Mouse (Mus musculus) kidney, postnatal 36 days (tissue): ENCODE data around the gene Car2.

Experiments used
- DNase-seq, 2 experiments: peaks; one replicate each; pipeline ENCODE4 v3.0.0; 2021 to 2022; ENCODE audit warnings: mixed read lengths in 2 of 2

Gene Car2

DNA sequence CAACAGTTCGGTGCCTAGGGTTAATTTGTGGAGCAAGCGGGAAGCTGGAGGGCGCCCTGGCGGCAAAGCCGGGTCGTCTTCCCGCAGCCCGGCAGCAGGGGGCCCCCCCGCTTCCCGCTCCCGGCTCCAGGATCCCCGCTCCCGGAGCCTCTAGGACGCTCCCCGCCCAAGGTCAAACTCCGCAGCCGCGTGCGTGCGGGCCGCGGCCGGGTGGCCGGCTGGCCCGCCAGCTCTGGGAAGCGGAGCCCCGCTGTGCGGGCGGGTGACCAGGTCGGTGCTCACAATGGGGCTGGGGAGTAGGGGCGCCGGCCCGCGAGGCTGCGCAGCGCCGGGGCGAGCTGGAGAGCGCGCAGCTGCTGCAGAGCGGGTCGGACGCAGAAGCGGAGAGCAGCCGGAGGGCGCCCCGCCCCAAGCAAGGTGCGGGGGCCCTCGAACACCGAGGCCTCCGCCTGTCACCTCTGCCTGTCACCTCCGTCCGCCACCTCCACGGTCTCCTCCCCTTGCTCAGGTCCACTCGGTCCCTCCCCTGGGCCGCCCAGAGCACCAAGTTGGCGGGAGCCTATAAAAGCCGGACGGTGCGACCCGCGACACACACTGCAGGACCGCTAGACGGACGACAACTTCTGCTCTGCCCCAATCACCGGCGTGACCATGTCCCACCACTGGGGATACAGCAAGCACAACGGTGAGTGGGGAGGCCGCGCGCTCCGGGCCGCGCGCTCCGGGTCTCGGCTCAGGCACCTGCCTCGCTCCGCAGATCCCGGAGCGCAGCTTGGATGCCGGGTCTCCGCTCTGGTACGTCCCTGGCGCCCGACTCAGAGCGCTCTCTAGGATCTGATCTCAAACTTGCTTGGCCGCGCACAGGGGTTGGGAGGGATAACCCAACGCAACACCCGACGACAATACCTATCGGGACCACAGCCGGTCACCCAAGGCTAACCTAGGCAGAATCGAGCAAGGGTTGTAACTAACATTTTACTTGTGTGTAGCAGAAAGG is at the start of gene Car2:
Car2 (plus strand) TSS at position 172 of the 997 bp plus-strand sequence.
- DNase-seq: peak; percentile 80 to 91

DNA sequence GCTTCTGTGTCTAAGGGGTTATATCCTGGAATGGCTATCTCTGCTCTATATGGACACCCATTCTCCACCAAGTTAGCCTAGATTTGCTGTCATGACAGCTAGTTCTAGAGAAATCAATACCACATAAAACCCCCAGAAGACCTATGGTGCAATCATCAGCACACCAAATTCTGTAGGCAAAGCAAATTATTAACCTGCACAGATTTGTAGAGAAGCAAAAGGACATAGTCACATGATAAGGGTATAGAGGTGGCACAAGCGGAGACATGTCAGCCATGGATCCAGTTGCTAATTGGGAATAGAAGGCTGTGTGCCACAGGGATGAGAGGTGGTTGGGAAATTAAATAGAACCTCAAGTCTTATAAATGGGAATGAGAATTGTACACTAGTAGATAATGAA is 47.1 kb upstream of the Car2 start:
- no peak for DNase-seq

DNA sequence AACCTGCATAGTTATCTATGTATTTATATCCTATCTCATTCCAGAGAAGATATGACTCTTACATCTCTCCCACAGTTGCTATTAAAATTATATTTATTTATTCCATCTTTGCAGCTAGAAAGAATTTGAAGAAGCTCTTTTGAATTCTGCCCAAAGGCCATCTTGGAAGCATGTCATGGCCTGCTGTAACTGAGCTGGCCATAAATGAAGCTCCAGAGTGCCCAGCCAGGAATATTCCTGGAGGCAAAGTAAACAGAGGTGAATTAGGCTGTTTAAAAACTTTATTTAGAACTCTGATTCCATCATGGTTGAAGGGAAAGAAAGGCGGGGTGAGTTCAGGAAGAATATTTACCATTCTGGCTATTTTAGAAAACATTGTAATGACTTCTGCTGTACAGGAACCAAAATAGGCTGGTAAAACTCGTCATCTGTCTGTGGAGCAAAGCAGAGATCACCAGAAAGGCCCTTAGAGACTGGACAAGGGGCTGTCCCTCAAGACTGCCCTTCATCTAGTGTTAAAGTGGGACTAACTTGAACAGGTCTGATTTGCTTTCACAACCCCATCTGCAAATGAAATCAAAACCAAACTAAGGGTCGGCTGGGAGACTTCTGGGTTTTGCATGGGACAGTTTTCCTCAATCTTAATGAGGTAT is 46.5 kb upstream of the Car2 start:
- no peak for DNase-seq

DNA sequence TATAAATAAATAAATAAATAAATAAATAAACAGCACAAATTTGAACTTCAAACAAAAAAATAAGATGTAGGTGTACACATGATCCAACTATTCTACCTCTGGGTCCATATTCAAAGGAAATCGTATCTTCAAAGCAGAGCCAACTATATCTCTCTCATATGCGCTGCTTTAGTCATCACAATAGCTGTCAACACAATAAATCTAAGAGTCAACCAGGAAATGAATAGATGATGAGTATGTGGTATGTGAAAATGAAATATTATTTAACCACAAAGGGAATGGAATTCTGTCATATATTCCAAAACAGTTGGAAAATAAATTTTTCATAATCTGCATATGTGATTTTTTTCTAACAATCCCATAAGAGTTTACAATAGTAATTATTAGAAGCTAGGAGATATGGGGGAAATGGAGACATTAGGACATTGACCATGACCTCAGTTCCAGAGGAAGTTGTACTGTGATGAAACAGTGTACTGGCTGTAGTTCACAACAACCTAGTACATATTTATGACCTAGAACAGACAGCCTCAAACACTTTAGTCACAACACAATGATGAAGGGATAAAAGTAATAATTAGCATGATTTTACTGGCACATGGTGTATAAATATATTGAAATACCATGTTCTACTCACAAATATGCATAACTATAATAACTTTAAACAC is 37.4 kb upstream of the Car2 start:
- DNase-seq: no peak

DNA sequence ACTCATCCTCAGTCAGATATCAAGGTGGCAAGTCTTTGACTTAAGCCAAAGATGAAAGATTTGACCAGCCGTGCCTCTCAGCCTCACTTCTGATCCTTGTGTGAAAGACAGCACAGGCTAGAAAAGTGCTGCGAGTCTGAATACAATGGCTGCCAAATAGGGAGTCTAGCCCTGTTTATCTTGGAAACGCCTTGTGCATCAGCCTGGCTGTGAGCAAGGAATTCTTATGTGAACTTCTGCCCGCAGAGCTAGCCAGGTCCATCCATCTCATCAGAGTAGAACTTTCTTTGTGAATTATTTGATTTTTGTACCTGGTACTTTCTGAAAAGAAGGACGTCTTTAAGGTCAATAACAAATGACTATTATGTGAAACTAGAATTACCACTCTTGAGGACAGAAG is 32.1 kb upstream of the Car2 start:
- DNase-seq: no peak

DNA sequence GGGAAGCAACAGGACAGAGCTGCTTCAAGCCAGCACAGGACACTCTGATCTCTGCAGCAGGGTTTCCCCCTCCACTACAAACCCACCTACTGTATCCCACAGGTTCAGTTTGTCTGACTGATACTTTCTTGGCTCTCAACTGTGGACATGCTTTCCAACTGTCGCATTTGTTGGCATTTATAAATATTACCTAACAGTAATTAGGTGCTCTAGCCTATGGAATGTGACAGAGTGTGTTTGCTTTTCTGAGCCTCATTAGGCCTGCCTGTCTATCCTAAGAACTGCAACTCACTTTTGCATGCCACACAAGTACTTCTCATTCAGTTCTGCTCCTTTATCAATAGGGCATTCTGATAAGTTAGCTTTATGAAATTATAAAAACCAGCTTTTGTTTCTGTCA is 31.6 kb upstream of the Car2 start:
- DNase-seq: no peak

DNA sequence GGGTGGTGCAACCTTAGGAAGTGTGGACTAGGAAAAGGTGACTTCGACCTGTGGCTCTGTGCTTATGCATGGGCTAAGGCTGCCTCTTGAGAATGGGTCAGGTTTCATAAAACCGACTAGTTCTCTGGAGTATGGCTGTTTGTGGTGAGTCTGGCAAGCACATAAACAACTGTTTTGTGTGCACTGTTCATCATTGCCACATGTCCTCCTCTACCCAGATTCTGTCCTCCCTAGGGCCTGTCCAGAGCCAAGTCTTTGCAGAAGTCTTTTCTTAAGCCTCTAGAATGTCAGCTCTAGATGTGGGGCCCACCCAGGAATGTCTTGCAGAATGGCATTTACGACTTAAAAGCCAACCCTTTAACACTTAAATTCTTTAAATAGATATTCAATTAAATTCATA is 28.2 kb upstream of the Car2 start:
- DNase-seq: no peak

DNA sequence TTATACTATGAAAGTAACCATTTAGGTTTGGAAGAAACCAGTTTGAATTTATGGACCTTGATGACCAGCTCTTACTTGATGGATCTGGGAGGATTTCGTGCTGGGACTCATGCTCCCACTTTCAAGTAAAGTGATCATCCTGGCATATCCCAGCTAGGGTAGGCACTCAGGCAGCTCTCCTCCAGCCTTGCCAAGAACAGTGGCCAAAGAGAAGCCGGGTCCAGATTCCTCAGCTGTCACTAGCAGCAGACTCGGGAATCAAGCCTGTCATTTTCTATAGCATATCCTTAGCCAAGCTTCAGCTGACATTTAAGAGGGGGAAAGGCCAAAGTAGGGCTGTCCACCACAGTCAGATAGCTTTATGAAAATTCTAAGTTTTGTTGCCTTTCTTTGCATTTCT is 25.8 kb upstream of the Car2 start:
- DNase-seq: no peak

DNA sequence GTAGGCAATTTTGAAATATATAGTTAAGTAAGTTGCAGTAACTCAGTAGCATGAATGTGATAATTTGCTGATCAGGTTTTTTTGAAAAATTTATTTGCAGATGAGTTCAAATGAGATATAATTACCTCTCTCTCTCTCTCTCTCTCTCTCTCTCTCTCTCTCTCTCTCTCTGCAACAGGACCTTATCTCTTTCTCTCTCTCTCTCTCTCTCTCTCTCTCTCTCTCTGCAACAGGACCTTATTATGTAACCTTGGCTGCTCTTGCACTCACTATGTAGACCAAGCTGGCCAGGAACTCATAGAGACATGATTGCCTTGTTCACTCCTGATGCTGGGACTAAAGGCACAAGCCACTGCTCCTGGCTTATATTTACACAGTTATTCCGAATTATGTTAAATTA is 24.9 kb upstream of the Car2 start:
- no peak for DNase-seq

DNA sequence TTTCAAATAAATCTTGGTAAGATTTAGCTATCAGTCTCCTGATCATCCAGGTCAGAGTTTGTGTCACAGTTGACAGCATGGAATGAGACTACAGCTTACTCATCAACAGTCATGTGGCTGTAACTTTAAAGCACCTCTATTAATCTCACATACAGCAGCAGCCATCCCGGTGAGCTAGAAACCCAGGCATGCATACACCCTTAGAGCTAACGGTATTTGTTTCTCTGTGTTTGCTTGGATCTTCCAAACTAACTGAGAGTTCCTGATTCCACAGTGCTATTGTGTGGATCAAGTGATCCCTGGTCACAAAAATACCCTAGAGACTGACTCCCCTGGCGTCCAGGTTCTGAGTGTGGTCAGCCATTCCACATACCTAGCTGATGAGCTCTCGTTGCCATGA is 24.3 kb upstream of the Car2 start:
- DNase-seq: no peak

DNA sequence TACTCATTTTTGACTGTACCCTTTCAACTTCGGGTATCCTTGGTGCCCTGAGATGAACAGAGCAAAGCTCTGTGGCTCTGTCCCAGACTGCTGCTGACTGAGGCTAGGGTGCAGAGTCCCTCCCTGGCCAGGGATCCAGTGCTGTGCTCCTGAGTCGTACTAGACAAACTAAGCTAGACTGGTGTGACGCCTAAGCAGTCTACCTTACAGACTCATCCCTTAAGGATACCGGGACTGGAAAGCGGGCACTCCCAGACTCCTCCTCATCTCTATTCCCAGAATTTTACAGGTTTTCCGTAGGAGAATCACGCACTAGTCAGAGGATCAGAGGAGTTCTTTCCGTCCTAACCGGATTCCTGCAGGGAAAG is 23.4 kb upstream of the Car2 start:
- DNase-seq: peak; percentile 14 to 36

DNA sequence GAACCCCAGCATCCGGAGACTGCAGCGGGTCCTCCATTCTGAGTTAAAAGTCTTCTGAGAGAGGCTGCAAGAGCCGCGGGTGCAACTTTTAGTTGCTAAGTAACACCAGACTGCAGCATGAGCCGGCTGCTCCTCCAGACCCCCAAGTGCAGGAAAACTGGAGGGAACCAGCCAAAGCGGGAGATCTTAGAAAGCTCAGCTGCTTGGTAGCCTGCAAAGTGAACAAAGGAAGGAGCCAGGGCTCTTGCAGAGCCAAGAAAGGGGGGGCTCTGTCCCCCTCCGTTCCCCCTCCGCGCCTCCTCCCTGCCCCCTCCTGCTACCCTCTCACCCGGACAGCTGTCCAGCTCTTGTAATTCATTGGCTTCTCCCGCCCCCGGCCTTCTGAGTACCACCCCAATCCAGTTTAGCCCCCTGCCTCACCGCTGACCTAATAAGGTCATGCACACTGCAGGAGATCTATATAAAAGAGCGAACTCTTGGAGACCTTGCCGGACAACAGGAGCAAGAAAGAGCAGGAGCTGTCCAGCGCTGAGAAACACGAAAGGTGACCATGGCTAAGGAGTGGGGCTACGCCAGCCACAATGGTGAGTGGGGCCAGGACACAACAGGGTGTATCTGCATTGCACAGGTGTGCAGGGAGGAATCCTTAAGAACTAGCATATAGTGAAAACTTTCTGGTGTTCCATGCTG is 22.9 kb upstream of the Car2 start, which contains the start of gene Car3:
Car3 (plus strand) TSS at position 491 of the 690 bp plus-strand sequence.
- peak in 1 of 2 experiments; percentile 39 for DNase-seq

DNA sequence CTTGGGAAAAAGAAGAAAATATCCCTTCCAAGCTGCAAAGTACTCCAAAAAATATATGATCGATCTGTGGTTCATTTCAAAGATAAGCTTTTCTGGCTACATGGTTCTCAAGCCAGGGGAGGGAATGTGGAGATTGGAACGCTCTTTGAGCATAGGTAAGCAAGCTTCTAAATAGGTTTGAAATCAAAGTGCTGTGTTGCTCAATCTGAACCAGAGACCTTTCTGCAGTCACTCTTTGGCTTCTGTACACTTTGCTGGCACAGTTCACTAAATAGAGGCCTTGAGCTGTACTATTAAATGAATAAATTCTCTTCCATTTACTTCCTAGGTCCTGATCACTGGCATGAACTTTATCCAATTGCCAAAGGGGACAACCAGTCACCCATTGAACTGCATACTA is 22.2 kb upstream of the Car2 start:
- DNase-seq: no peak

DNA sequence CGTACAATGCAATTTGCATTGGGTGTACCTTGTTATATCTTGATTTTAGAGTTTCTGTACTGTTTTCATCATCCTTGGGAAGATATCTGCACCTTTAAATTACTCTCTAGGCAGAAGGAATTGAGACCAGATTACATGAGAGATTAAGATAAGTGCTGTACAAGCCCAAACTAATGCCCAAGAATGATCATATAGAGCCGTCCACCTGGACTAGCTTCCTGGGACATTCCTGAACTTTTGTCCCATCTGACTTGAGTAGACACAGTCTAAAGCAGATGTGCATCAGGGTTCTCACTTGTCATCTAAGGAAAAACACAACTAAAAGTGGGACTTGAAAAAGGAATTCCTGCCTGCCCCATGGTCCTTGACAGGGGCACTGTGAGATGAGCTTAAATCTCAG is 20.1 kb upstream of the Car2 start:
- no peak for DNase-seq

DNA sequence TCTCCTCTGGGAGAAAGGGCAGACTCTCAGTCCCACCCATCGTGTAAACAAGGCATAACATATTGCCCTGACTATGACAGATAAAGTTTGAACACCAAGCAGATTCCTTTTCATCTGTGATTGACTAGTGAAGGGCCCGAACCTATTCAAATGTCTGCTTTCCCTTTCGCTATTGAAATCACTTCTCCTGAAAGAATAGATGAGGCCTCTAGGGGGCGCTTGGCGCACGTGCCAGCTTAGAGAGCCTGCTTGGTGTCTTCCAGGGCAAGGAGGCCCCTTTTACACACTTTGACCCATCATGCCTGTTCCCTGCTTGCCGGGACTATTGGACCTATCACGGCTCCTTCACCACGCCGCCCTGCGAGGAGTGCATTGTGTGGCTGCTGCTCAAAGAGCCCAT is 16.3 kb upstream of the Car2 start:
- peak; percentile 70 to 86 for DNase-seq

DNA sequence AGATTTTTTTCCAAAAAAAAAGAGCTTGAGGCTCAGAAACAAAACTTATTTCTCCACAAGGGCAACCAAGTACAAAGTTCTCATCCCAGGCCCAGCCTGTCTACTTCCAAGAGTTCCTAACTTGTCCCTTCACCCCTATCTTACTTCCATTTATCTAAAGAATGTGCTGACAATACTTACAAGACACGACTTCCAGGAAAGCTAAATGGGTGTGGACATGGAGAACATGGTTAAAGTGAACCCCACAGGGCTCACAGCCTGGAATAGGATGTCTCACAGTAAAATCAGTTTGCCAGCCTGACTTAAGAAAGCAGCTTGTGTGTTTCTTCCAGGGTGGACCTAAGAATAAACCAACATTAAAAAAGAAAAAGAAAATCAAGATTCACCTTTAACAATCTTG is 15.5 kb upstream of the Car2 start:
- no peak for DNase-seq

DNA sequence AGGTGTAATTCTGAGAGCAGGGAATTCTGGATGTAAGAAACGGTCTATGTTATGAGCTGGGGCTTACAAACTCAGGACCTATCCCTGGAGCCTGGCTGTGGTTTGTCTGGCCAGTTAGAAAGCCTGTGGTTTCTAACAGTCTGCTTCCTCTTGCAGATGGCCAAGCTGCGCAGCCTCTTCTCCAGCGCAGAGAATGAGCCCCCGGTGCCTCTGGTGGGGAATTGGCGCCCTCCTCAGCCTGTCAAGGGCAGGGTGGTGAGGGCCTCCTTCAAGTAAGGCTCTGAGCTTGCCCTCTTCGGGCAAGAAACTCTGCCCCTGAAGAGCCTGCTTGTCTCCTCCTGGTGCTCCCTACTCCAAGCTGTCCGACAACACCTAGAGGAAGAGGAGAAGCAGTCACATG is 14.7 kb upstream of the Car2 start:
- DNase-seq: peak; percentile 36 to 75

DNA sequence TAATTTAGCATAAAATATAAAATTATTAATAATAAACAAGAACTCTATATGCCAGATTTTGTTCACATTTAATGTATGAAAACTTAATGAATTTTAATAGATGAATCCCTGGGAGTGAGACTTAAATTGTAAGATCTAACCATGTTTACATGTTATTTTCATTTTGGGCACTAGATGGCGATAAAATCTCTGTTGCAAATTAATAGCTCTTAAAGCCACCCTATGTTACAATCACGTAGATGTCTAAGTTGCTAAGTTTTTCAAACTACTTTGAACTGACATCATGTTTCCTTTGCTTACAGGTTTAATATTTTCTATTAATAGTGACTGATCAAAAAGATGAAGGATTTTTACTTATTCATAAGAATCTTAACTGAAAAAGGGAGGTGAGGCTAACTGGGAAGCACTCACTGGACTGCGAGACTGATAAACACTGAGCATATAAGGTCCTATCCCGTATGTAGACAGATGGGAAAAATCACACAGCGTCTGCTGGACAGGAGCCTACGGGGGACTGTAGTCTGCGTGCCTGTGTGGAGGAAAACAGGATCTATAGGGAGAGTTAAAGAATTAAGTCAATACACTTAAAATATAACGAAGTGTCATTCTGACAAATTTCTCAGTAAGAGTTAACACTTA is 11.6 kb upstream of the Car2 start:
- peak in 1 of 2 experiments; percentile 63 for DNase-seq

DNA sequence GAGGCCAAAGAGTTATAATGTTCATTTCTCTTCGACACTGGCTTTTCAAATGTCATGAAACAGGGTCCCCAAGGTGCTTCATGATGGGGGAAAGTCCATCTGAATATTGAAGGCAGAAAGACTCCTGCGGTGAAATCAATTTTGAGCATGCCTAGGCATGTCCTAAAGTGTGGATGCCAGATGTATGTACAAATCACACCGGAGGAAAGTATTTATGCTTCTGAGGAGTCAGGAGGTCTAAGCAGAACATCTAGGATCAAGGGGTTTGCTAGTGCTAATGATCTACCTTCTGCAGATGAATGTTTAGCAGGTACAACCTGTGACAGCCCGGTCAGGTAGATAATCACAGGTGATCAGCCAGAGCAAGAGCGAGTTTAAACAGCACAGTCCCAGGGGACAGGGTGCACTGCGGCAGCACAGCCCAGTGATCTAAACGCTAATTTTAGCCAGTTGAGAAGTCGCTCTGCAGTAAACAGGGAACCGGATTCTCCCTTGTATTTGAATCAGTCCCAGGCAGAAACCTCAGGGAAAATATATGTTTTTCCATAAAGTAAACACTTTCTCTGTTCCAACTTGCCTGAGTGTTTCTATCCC is 9.7 kb upstream of the Car2 start:
- DNase-seq: no peak

DNA sequence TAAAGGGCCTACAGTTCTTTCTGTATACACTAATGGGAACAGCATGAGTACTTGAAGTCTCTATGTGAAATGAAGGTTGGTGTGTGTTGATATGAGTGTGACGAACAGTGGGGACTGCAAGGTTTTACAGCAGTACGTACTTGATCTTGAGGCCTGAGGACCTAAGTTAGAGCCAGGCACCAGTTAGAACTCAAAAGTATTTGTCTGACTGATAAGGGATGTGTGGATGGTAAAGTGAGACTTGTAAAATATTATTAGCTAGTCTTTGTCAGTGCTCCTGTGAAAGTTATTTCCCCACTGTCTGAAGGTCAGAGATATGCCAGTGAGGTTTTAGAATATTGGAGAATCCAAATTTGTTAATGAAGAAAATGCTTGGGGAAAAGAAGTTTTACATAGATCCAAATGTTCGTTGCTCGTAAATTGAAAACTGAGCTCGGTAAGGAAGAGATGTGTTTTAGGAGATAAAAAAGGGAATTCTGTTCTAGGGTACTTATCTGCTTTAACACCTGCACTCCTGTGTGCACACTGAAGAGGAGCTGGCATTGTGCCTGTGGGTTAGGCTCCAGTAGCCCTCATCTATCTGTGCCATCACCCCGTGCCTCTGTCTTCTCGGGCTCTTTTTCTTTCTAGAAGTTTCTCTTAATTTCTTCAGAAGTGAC is 8.7 kb upstream of the Car2 start:
- DNase-seq: no peak

DNA sequence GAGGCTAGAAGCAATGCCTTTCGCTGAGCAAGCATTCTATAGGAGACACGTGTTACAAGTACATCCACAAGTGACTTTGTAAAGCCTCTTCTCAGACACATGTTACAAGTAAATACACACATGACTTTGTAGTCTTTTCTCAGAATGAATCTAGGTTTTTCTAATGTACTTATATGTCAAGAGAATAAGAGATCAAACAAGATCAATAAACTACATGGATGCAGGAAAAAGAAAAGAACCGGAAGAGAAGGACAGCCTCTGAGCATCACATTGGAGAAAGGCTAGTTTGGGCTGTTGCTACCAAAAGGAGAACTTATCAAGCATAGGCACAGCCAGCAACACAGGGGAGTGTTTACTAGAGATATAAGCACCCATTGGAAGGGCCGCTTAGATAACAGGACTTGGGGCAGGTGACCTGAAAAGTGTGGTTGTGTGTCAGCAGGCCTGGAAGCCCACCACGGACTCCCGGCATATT is 7.3 kb upstream of the Car2 start:
- no peak for DNase-seq
